Mouse (Mus musculus) forebrain, embryonic 11.5 days (tissue): ENCODE results near the gene Cul9. TPM values are rescaled to one million over a fixed set of nuclear protein-coding genes. Genes with fewer than 3 reads are reported as not detected.

Experiments used
- ATAC-seq: fragments of 200-750 bp; cut with Nextera tagmentation; replicated peaks from 2 replicates; pipeline ENCODE4 v1.8.0; 2017; ENCODE audit warnings: moderate TSS enrichment; ENCODE audit not compliant: low FRiP score
- DNase-seq: peaks from one replicate; pipeline ENCODE4 v3.0.0-alpha.2; 2017; ENCODE audit warnings: low spot score
- H3K27ac ChIP-seq: fragments of 300-500 bp; sonication (generic); 2 replicates; pipeline ENCODE4 v1.5.1; 2014; ENCODE audit warnings: low read depth, low read length
- H3K27me3 ChIP-seq: fragments of 300-500 bp; sonication (generic); 2 replicates; pipeline ENCODE4 v1.6.1; 2014; ENCODE audit warnings: mild to moderate bottlenecking, low read length, mixed read lengths; ENCODE audit not compliant: control insufficient read depth, insufficient read depth
- H3K36me3 ChIP-seq: fragments of 300-500 bp; sonication (generic); 2 replicates; pipeline ENCODE4 v1.6.1; 2014; ENCODE audit warnings: mild to moderate bottlenecking, low read length, moderate library complexity, mixed read lengths; ENCODE audit not compliant: control insufficient read depth, insufficient read depth
- H3K4me1 ChIP-seq: fragments of 300-500 bp; sonication (generic); replicated peaks from 2 replicates; pipeline ENCODE4 v1.6.1; 2014; ENCODE audit warnings: low read length, mixed read lengths; ENCODE audit not compliant: control insufficient read depth, insufficient read depth
- H3K4me2 ChIP-seq: fragments of 300-500 bp; sonication (generic); 2 replicates; pipeline ENCODE4 v1.6.1; 2014; ENCODE audit warnings: low read depth, mild to moderate bottlenecking, low read length, moderate library complexity, mixed read lengths; ENCODE audit not compliant: severe bottlenecking
- H3K4me3 ChIP-seq: fragments of 300-500 bp; sonication (generic); 2 replicates; pipeline ENCODE4 v1.5.1; 2014; ENCODE audit warnings: low read depth, low read length
- H3K9ac ChIP-seq: fragments of 300-500 bp; sonication (generic); 2 replicates; pipeline ENCODE4 v1.6.1; 2014; ENCODE audit warnings: low read length
- H3K9me3 ChIP-seq: fragments of 300-500 bp; sonication (generic); 2 replicates; pipeline ENCODE4 v1.6.1; 2016; ENCODE audit warnings: low read length, mixed read lengths; ENCODE audit not compliant: control insufficient read depth
- WGBS: fragments of 180-500 bp; shearing (Covaris S2); extraction: QIAGEN DNeasy Blood & Tissue Kit; methylation state at CpG from one replicate; pipeline ENCODE4 v1.1.7; 2014; 5-methylcytosine and 5-hydroxymethylcytosine counted together
- polyA plus RNA-seq: library from polyadenylated mRNA; unstranded; fragments of >200 nt; fragmentation: Nextera tagmentation; extraction: Ambion mirVana; gene quantifications from 2 replicates; pipeline ENCODE4 v1.2.1, GENCODE M21; 2014

The Cul9 gene
- polyA plus RNA-seq, 1 experiment from 2014 or later = 3.4 TPM

GRCm38 (mm10) chr17:46556584-46556945 lies 10.4 kb upstream of the Cul9 start:
- Histone ChIP-seq H3K27me3 (no peaks in the 10 kb centered on the region), H3K9me3 (no peaks in the 10 kb centered on the region), H3K4me1 (peaks cover 24% of the 10 kb centered on the region), H3K27ac (peak overlapping the region; percentile 31; the same call in 1 of the 2 replicates), H3K4me3 (peak overlapping the region; percentile 97), H3K4me2 (peak overlapping the region; percentile 62), H3K36me3 (no peaks in the 10 kb centered on the region), H3K9ac (peak overlapping the region; percentile 51)
- ATAC-seq (no peak; the same call in 1 of the 2 replicates), DNase-seq (peak; percentile 72)
- 2% methylated on average over 11 of the region's 11 CpGs for WGBS

DNA sequence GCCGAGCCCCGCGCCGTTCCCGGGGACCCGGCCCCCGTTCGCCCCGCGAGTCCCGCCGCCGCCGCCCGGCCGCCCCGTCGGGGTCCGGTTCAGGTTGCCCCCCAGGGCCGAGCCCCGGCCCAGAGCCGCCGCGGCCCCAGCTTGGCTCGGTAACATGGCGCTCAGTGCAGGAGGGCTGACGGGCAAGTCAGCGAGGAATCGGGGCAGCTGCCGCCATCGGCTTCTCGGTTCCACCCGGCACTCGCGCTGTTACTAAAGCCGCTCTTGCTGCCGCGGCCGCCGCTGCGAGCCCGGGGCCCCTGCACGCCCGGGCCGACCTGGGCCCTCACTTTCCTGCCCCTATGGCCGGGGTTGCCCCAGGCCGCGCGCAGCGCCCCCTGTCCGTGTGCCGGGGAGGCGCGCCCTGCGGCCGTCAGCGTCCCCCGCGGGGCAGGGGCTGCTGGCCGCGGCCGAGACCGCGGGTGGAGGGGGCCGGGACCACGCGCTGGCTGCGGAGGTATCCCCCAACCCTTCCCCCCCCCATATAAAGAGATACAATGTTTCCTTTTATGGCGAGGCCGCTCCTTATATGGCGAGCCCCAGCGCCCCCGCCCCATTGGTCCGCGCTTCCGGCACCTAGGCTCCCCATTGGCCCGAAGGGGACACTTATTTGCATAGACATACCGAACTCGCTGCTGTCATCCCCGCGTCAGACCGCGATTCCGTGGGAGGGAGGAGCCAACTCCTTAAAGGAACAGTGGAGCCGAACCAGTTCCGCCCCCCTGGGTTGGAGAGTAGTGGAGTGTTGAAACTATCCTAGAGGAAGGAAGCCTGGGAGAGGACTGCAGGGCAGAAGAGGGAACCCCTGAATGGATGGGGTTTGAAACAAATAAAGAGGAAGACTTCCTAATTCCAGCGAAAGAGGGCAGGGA lies 9.7 kb upstream of the Cul9 start, which contains the start of gene Srf:
Gene Srf (minus strand): TSS at position 503 of the 911 bp plus-strand sequence.
- ATAC-seq (peak; percentile 93), DNase-seq (peak; percentile 97)
- WGBS = under 1% methylated on average over 78 of the region's 87 CpGs
- Histone ChIP-seq H3K9ac (peak within 1 kb of the TSS; percentile 91), H3K36me3 (no peaks in the 10 kb centered on the region), H3K4me1 (peaks cover 24% of the 10 kb centered on the region), H3K4me2 (peak within 1 kb of the TSS; percentile 90), H3K4me3 (peak within 1 kb of the TSS; percentile 97), H3K9me3 (no peaks in the 10 kb centered on the region), H3K27me3 (no peaks in the 10 kb centered on the region), H3K27ac (peak within 1 kb of the TSS; percentile 71)

DNA sequence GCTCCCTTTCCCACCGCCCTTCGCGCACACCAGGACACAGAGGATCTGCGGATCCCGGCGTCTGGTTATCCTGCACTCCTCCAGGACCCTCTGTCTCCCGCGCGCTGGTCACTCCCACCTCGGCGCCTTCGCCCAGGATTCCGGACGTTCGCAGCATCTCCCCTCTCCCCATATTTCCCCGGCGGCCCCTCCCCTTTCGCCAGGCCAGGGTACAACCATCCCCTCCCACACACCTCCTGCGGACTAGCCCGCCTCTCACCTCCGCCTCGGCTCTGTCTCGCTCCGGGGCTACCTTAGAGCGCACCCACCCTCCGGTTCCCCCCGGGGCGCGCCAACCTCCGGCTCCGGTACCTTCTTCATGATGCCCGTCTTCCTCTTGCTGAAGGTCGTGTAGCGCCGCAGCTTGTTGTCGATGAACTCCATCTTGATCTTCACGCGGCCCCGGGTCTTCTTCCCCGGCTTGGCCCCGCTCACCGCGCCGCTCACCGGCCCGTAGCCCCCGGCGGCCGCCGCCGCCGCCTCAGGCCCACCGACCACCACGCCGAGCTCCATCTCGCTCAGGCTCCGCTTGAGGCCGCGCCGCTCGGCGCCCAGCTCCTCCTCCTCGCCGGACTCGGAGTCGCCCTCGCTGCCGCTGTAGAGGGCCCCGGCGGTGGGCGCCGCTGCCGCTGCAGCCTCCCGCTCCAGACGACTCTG lies 8.9 kb upstream of the Cul9 start:
- Histone ChIP-seq H3K4me3 (peak overlapping the region; percentile 97), H3K4me2 (peak overlapping the region; percentile 90), H3K27me3 (no peaks in the 10 kb centered on the region), H3K27ac (peak overlapping the region; percentile 71), H3K9ac (peak overlapping the region; percentile 91), H3K9me3 (no peaks in the 10 kb centered on the region), H3K4me1 (peaks cover 24% of the 10 kb centered on the region), H3K36me3 (no peaks in the 10 kb centered on the region; the same call in 1 of the 2 replicates)
- WGBS = under 1% methylated on average over 75 of the region's 75 CpGs
- DNase-seq (peak; percentile 84), ATAC-seq (peak; percentile 4; the same call in 1 of the 2 replicates)

- Histone ChIP-seq H3K4me1 (peaks cover 24% of the 10 kb centered on the region), H3K4me2 (peak overlapping the region; percentile 90), H3K9ac (peak overlapping the region; percentile 91), H3K27me3 (no peaks in the 10 kb centered on the region), H3K4me3 (peak overlapping the region; percentile 97), H3K36me3 (no peaks in the 10 kb centered on the region; the same call in 1 of the 2 replicates), H3K27ac (no peak overlapping the region), H3K9me3 (no peaks in the 10 kb centered on the region)
- ATAC-seq (no peak), DNase-seq (peak; percentile 60)
- 1% methylated on average over 11 of the region's 11 CpGs for WGBS
Observed at GRCm38 (mm10) chr17:46554646-46554976, 8.4 kb upstream of the Cul9 start.

GRCm38 (mm10) chr17:46553926-46554325 lies 7.7 kb upstream of the Cul9 start:
- peaks cover 24% of the 10 kb centered on the region for H3K4me1 ChIP-seq
- peak overlapping the region; percentile 1; the same call in 1 of the 2 replicates for H3K9ac ChIP-seq
- 0 out of 2 replicates have a peak overlapping the region, but pooled peaks have one; percentile 97 for H3K4me3 ChIP-seq
- H3K27me3 ChIP-seq = no peaks in the 10 kb centered on the region
- H3K9me3 ChIP-seq = no peaks in the 10 kb centered on the region
- H3K36me3 ChIP-seq = no peaks in the 10 kb centered on the region; the same call in 1 of the 2 replicates
- H3K4me2 ChIP-seq = peak overlapping the region; percentile 90
- WGBS = 85% methylated on average over 3 of the region's 3 CpGs
- H3K27ac ChIP-seq = no peak overlapping the region
- DNase-seq (no peak), ATAC-seq (no peak)

DNA sequence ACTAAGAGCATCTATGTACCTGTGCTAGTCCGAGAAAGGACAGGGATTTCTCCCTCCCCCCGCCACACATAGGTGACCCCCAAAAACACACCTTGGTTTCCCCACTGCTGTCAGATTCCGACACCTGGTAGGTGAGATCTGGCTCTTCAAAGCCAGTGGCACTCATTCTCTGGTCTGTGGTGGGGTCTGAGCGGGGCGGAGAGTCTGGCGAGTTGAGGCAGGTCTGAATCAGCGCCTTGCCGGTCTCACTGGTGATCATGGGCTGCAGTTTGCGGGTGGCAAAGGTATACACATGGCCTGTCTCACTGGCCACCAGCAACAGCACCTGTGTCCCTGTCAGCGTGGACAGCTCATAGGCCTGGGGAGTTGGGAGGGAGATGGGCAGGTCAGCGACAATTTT lies 7.3 kb upstream of the Cul9 start:
- WGBS = 48% methylated on average over 11 of the region's 11 CpGs
- no peaks in the 10 kb centered on the region for H3K9me3 ChIP-seq
- DNase-seq = peak; percentile 60
- H3K36me3 ChIP-seq = no peaks in the 10 kb centered on the region; the same call in 1 of the 2 replicates
- H3K27ac ChIP-seq = no peak overlapping the region
- H3K4me2 ChIP-seq = peak overlapping the region; percentile 90
- peaks cover 24% of the 10 kb centered on the region for H3K4me1 ChIP-seq
- no peak for ATAC-seq
- peak overlapping the region; percentile 1; the same call in 1 of the 2 replicates for H3K9ac ChIP-seq
- no peaks in the 10 kb centered on the region for H3K27me3 ChIP-seq
- H3K4me3 ChIP-seq = peak overlapping the region; percentile 29

DNA sequence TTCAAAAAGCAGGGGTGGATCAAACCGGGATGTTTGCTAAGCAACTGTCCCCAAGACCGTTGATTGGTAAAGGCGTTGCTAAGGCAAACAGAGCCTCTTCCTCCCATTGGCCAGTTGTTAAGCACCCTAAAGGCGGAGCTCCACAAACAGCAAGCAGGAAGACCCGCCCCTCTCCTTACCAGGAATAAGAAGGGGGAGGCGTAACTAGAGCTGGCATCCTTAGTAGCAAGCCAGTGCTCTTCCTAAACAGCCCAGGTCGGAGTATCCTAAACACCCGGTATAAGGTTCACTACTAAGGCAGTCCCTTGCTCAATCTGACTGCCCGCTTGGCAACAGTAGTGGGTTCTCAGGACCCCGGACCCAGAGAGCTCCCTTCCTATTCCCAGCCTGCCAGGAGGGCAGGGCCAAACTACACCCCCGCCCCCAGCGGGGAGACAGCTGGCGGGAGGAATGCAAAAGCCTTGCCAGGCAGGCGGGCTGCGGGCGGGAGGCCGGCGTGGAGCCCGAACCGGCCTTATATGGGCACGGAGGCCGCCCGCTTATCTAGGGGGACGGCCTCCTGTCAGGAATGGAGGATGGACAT lies 6.7 kb upstream of the Cul9 start:
- Histone ChIP-seq H3K27me3 (no peaks in the 10 kb centered on the region), H3K27ac (0 out of 2 replicates have a peak overlapping the region, but pooled peaks have one; percentile 41), H3K4me2 (peak overlapping the region; percentile 90), H3K36me3 (no peaks in the 10 kb centered on the region; the same call in 1 of the 2 replicates), H3K9ac (peak overlapping the region; percentile 1; the same call in 1 of the 2 replicates), H3K4me1 (peaks cover 24% of the 10 kb centered on the region), H3K4me3 (peak overlapping the region; percentile 29), H3K9me3 (no peaks in the 10 kb centered on the region)
- 2% methylated on average over 24 of the region's 24 CpGs for WGBS
- peak; percentile 86 for DNase-seq
- peak; percentile 74 for ATAC-seq

DNA sequence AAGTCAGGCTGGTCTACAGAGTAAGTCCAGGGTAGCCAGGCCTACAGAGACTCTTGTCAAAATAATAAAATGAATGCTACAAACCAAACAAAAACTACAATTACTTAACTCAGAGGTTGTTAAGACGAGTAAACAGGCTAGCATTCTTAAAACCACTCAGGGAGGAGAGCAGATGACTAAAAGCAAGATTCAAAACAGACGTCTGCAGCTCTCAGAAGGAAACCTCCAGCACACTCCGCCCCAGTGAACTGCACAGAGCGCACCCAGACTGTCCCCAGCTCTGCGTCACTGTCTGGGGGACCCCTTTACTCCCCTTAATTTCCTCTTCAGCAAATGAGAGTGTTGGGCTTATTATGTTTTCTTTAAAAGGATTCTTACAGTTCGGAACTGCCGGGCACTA lies 6.0 kb upstream of the Cul9 start:
- Histone ChIP-seq H3K4me1 (peaks cover 28% of the 10 kb centered on the region), H3K4me3 (no peak overlapping the region)
- WGBS = 85% methylated on average over 7 of the region's 7 CpGs

More for the DNA sequence above, 6.0 kb upstream of the Cul9 start:
- ATAC-seq = no peak
- Histone ChIP-seq H3K27me3 (peaks cover under 1% of the 10 kb centered on the region; the same call in 1 of the 2 replicates), H3K4me2 (no peak overlapping the region), H3K9me3 (no peaks in the 10 kb centered on the region), H3K36me3 (no peaks in the 10 kb centered on the region; the same call in 1 of the 2 replicates), H3K27ac (no peak overlapping the region), H3K9ac (peak overlapping the region; percentile 6; the same call in 1 of the 2 replicates)
- no peak for DNase-seq
